Mouse (Mus musculus) right cerebral cortex, postnatal 14 days (tissue): ENCODE measurements at regions not wholly inside any gene's neighbourhood (a gene's known extent, or its start where the extent isn't known, plus 50 kb on each side); places are given as distances from the start of the nearest gene placed in this dataset.

Experiments used
- DNase-seq: peaks from one replicate; pipeline ENCODE4 v3.0.0; 2022

DNA sequence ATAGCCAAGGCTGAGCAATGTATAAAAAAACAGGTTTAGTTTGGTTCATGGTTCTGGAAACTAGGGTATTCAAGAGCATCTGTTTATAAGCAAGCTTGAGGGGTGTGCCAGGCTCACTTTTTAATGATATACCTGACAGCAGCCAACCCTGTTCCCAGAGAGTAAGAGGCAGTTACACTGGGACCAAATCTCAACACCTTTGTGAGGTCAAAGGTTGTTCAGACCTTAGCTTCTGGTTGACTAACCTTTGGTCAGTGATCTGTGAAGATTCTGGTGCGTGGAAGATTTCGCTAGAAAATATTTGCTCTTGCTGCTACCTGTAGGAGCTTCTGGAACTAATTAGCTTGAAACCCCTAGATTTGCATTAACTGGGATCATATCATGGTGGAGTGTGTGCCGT lies 140.8 kb downstream of the Bod1 start:
- no peak for DNase-seq

DNA sequence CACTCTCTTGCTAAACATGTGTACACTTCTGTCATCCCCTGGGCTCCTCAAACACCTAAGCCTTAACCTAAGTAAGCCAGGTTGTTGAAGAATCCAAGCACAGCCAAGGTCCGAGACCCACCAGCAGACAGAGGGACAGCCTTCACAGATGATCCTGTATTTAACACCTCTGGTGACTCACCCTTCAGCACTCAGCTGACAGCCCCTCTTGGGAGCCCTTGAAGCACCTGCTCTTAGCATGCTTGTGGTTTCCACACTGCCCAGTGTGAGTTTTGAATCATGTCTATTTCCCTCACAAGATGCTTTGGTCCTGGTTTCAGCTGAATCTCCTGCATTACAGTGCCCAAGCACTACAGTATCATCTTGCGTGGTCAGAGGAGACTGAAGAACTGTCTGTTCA lies 142.0 kb downstream of the Bod1 start:
- no peak for DNase-seq

DNA sequence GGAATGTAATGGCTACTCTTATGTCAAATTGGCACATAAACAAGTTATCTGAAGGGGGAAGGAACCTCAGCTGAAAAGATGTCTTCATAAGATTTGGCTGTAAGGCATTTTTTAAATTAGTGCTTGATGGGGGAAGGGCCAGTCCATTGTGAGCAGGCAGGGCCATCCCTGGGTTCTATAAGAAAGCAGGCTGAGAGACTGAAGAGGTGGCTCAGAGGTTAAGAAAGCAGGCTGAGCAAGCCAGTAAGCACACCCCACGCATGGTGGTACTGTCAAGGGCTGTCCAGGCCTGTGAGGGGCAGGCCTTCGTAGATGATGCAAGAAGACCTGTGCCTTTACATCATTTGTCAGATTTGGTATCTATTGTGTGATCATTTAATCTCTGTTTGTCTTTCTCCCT lies 147.0 kb downstream of the Bod1 start:
- DNase-seq, result no peak

DNA sequence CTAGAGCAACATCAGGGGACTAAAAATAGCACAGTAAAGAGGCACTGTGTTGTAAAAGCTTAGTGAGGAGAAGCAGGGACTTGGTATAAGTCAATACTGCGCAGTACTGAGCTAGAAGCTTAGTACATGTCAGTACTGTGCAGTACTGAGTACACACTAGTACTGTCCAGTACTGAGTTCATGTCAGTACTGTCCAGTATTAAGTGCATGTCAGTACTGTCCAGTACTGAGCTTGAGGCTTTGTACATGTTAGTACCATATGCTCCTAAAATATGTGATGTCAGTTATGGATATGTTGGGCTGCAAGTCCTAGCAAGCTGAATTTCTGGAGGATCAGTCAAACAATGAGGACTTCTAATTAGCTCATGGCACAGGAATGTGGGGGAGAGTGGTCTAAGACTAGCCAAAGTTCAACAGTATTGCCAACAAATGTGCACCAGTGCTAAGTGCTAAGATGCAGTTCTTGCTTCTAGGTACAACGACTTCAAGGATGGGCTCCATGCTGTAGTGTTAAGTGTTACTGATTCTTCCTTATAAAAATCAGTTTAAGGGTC lies 147.5 kb downstream of the Bod1 start:
- DNase-seq, result no peak

DNA sequence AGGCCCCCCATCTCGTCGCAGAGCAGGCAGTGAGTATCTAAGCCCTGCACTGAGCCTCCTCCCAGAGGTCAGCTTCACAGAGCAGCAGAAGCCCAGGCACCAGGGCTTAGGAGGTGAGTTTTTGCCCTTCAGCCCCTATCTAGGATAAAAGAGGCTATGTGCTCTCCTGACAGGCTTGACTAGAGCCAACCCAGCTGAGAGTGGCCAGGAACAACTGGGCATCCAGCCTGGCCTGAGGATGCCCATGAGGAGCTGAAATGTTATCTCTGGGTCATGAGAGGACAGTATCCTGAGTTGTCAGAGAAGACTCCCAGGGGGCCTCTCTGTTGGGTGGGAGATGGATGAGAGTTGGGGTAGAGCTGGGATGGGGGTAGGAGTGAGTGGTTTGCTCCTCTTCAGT lies 149.6 kb downstream of the Bod1 start:
- DNase-seq, result no peak

DNA sequence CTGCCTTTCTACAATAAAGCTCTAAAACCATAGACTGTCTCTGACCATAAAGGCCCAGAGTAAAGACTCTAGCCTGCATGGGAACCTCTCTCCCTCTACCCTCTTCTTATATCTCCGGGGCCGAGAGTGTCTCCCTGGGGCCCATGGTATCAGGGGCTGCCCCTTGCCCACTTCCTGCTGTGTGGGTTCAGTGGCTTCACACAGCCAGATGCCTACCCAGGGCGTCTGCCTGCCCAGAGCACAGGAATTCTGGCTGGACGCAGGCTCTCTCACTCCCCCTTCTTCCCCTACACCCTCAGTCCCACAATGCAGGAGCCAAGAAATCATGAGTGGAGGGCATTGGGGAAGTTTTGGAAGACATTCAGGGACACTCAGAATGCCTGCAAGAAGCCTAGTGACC lies 150.8 kb downstream of the Bod1 start:
- no peak for DNase-seq

DNA sequence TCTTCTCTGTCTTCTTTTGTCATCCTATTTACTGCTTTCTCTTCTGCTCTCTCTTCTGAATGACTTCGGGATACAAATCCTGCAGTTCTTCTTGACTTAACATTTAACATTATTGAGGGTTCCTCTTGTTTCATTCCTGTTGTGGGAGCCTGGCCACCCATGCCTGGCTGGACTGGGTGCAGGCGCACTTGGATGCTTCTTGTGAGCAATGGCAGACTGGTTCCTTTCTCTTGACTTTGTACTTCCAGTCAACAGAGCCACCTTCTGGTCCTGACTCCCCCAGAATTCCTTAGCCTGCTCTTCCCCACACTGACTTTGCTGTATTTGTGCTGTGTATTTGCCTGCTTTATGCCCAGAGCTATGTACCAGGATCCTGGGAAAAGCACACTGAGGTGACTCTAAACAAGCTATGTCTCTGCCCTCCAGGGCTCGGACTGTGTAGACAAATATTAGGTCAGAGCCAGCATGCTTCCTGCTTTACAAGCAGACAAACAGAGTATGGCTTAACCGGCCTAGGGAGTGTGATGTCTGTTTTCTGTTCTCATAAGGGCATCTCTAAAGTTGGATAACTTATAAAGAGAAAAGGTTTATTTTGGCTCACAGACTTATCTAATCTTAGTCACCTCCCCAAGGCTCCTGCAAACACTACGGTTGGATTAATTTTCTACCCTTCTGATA lies 133.5 kb upstream of the Stc2 start:
- DNase-seq, result no peak

DNA sequence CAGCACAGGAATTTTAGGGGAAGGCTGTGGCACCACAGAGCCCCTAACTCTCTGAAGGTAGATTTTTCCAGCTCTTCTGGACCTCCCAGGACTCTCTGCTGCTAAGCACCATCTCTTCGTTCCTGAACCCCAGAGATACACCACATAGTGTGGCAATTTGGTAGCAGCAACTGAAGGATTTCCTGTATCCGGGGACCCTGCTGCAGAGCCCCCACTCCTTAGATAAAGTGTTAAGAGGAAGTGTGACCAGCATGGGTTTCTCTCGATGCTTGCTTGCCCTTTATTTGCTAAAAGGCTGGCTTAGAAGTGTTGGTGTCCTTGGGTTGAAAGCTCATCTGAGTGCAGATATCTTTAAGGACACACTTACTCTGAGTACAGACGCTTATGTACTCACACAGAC lies 115.6 kb upstream of the Stc2 start:
- no peak for DNase-seq

DNA sequence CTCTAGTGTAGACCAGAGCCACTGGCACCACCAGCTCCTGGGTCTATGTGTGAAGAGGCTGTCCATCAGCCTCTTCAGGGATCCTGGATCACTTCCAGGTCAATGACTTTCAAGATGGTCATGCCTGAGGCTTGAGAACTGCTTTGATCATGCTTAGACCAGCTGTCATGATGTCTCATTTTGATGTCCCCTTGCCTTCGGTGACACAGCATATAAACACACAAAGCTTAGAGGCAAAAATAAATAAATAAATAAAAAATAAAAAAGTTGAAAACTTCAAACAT lies 111.1 kb upstream of the Stc2 start:
- DNase-seq, result no peak

DNA sequence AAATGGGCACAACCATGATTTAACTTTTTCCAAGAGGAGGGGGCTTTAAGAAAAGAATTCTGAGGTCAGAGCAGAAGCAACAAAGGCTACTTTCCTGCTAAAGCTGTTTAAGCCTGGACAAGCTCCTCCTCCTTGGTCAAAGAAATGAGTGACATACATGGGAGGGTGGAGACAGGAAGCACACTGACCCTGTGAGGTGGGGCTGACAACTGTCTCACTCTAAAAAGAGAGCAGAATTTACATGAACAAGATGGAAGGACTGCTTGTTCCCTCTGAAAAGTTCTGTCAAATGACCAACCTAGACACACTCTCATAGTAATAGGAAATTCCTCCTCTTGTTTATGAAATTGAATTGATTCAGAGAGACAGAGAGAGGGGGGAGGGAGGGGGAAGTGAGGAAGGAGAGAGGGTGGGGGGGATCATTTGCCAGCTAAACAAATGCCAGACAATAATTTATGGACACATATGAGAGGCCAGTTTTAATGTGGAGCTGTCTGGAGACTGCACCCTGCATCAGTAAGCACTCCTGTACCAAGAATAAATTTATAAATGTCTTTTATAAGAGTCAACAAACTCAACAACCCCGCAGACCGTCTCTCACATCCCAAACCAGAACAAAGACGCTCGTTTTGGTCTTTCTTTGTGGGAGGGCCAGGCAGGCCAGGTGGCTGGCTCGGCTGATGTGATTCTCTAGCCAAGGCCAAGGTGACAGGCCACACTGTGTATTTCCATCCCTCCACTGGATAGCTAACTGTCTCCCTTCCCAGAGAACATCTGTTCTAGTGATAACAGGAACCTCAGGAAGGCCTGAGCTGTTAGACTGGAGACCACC lies 110.6 kb upstream of the Stc2 start:
- no peak for DNase-seq

DNA sequence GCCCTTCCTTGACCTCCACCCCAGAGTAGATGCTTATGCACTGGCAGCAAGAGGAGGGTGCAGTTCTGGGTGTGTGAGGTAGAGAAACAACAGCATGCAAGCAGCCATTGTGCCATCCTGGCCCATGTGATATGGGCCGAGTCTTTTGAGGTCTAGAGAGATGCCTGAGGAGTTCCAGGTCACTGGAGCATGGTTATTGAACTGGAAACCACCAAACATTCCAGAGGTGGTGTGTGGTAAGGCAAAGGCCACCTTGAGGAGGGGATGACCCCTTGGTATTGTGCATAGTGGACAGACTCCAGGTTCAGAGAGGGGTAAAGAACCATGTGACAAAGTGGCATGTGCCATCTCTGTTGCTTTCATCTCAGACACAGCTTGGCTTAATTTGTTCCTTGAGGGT lies 107.9 kb upstream of the Stc2 start:
- DNase-seq, result no peak

DNA sequence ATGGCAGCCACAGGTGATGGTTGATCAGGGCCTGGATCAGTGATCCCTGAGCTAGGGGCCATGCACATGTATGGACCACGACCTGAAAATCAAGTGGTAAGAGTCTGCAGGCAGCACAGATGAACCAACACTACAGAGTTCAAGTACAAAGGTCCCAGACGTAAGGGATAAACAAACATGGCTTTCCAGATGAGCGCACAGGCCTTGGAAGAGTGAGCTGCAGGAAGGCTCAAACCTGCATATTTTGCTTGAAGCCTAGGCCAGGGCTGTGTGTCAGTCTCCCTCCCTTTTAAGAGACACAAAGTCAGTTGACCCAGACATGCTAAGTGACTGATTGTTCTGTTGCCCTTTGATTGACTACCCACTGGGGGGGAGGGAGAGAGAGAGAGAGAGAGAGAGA lies 107.2 kb upstream of the Stc2 start:
- DNase-seq, result no peak

DNA sequence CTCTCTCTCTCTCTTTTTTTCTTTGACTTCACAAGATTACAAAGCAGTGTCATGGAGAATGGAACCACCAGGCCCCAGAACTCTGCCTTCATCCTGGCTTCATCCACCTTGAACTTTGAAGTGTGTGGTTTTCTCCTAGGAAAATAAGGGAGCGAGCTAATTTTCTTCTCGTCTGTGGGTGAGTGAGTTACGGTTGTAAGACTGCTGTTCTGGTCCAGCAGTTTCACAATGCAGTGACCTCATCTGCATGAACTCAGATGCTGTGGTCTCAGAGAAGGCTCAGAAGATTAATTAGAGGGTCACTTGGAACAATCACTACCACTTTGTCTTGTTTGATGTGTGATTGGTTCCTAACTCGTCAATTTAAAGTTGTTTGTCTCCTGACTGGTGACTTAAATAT lies 103.1 kb upstream of the Stc2 start:
- DNase-seq, result no peak

DNA sequence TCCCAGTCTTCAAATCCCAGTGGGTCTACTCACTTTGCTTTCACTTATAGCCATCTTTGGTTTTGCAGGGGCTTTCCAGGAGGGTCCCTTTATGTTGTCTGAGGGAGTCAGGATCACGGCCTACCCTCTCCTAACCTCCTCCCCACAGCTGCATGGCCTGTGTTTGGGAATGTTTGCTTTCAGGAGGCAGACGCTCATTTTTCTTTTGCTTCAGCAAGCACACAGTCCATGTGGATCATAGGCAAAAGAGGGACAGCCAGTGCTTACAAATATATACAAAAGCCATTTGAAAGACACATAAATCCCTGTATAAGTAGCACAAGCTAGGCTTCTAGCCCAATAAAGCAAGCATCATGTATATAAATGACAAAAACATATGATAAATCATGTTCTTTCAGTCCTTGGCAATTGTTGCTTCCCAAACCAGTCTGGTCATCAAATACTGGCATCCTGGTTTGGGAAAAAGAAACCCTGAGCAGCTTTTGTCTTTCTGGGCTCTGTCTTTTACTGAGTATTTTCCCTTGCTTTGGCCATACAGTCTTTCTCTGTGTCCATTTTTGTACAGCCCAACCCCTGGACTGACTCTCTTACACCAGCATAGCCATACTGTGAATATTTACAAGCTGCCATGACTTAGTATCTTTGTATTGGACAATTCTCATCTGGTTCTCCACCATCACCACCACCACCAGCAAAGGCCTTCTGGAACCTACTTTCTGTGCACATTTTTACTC lies 101.0 kb upstream of the Stc2 start:
- DNase-seq, result no peak

DNA sequence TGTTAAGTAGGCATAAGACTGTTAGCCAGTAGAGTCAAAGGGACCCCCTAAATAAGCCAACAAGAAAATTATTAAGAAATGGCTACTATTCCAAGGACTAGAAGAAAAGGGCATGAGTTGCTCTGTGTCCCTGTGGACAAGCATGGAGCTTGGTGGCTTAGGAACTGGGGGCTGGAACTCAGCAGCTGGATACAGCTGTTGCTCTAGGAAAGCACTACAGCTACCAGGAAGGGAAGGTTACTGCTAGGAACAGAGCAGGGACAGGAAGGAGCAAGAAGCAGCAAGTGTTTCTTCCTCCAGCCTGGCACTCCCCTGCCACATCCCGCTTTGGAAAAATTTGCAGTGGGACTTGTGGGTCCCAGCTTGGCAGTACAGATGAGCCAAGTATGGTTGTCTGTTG lies 95.0 kb upstream of the Stc2 start:
- DNase-seq, result no peak

DNA sequence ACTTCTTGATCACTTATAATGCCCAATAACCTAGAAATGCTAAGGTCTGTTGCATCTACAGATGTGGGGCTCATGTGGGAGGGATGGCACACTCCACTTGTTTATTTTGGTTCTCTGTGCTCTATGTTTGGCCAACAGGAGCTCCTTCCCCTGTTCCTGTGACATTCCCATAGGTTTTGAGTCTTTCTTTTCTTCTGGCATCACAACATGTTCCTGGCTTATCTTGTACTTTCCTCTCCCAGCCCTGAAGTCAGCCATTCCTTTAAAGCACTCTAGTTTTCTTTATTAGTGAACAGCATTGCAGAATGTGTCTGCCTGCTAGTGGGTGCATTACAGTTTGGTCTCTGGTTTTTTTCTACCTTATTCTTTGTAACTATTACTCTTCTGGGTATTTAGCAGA lies 92.6 kb upstream of the Stc2 start:
- no peak for DNase-seq

DNA sequence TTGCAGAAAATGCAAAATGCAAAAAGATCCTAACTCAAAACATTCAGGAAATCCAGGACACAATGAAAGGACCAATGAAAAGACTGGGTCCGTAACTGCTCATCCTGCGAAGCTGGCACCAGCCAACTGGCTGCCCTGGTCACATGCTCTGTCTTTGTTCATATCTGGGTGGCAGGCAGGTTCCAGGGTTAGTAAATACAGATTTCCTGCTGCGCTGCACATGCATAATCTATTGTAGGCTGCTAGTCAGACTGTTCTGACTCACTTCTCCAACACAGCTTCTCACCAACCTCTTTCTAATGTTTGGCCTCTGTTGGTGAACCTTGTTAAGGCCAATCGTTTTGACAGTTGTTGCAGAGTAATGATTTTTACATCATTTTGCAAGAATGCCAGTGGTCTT lies 92.0 kb upstream of the Stc2 start:
- DNase-seq, result no peak

DNA sequence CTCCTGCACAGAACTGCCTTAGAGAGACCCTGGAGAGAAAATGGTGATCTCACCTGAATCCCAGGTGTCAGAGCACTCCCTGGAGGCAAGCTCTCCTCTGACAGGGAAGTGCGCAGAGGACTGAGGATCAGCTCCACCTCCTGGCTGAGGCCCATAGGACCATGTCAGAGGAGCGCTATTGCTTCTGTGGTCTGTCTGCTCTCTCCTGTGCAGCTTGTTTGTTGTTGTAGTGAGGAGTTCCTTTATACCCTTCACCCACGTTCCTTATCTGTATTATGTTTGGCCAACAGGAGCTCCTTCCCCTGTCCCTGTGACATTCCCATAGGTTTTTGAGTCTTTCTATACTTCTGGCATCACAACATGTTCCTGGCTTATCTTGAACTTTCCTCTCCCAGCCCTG lies 91.5 kb upstream of the Stc2 start:
- no peak for DNase-seq

DNA sequence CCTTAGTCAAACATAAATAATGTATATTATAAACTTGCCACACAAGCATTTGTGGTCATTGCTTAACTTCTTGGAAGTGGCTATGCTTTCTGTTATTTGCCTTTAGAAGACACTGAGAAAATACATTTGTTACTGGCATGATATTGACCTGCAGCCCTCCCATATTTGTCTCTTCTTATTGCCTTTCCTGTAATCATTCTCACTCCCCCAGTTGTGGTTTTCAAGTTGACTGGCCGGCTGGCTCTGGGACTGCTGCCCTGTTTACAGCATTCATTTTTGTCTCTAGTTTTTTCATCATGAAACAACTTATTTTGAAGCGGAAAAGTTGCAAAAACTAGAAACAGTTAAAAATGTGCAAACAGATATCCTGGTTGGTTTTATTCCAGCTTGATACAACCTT lies 57.5 kb upstream of the Stc2 start:
- DNase-seq, result no peak
